Mouse (Mus musculus): Measurements from ENCODE around the gene Hivep3.

- no peak for TF ChIP-seq EP300 (IDR thresholded peaks at IDR 0.05; ENCODE audit: insufficient read depth, low read depth, low read length)
- TF ChIP-seq POLR2A (IDR thresholded peaks at IDR 0.05; ENCODE audit: insufficient read depth, low read depth, low read length) = no peak
Measured at GRCm38 (mm10) chr4:120168346-120168745, 434.8 kb downstream of the Hivep3 start.
